Mouse (Mus musculus) testis, adult 10 weeks (tissue): Measurements from ENCODE around the gene Zbtb24. TPM values are rescaled to one million over a fixed set of nuclear protein-coding genes. Genes with fewer than 3 reads are reported as not detected.

Source experiments
- polyA plus RNA-seq: library from polyadenylated mRNA; stranded (reverse); fragments of 350-450 nt; fragmentation: Illumina TruSeq; extraction: RNeasy Lipid Tissue Mini Kit (QIAGEN cat#74804); gene quantifications from one replicate; pipeline ENCODE4 v1.2.3, GENCODE M21; 2014; ENCODE audit warnings: low read depth, low replicate concordance

Gene Zbtb24
- polyA plus RNA-seq: 6.5 TPM

GRCm38 (mm10) chr10:41450137-41450670 is at the start of gene Zbtb24:
TSS of gene Zbtb24 (plus strand) at chr10:41450383.

GRCm38 (mm10) chr10:41476171-41477017 is 26.2 kb downstream of the Zbtb24 start, which contains the start of gene Mical1:
TSS of gene Mical1 (plus strand) at chr10:41476314.

GRCm38 (mm10) chr10:41489708-41490517 is 39.7 kb downstream of the Zbtb24 start, which contains the start of the genes Smpd2 and Ppil6:
TSS of gene Smpd2 (minus strand) at chr10:41490369.
TSS of gene Ppil6 (plus strand) at chr10:41490439.

Other genes with a start within 250 kb of the Zbtb24 start
- gene Fig4, start 147.1 kb upstream of the Zbtb24 start, polyA plus RNA-seq: 16.8 TPM
- 58.1 TPM for gene Ak9, start 146.4 kb upstream of the Zbtb24 start, polyA plus RNA-seq
- 0.36 TPM for gene Mical1, start 25.9 kb downstream of the Zbtb24 start, polyA plus RNA-seq
- gene Smpd2, start 40.0 kb downstream of the Zbtb24 start, polyA plus RNA-seq: 1.6 TPM
- 119 TPM for gene Ppil6, start 40.1 kb downstream of the Zbtb24 start, polyA plus RNA-seq
- 429 TPM for gene Cd164, start 69.0 kb downstream of the Zbtb24 start, polyA plus RNA-seq